Mouse (Mus musculus): ENCODE measurements around the gene Ttc14.

Gene Ttc14

DNA sequence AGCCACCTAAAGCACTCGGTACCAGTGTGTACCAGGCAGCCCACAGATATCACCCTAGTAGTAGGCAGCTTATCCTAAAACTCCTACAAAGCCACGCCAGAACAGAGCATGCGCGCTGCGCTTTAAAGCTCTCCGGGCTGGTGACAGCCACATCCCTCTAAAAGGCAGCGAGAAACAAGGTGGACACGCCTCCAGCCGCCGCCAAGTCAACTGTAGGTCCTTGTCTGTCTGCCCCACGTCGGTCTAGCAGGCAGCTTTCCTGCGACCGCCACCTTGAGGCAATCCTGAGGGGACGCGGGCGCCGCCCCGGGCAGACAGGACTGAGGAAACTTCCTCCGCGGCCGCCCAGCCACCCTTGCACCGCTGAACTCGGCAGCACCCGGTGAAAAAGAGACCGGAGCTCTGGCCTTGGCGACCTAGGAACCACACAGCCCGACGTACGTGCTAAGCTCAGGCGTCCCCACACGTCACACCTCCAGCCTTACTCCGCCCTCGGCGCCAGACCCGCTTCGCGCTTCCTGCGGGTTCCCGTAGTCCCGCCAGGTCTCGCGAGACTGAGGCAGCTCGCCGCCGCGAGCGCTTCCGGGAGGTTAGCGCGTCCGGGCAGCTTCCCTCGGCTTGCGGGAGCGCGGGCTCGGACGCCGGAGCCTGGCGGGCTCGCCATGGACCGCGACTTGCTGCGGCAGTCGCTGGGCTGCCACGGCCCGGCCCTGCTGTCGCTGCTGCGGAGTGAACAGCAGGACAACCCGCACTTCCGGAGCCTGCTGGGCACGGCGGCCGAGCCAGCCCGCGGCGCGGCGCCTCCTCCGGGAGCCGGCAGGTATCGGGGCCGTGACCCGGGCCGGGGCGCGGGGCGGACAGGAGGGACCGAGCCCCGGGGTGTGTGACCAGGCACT lies at the start of gene Ttc14:
TSS of gene Ttc14 (plus strand) at position 216 of the 896 bp plus-strand sequence.
- peak; percentile 98 for DNase-seq (ENCODE audit: low spot score)

DNA sequence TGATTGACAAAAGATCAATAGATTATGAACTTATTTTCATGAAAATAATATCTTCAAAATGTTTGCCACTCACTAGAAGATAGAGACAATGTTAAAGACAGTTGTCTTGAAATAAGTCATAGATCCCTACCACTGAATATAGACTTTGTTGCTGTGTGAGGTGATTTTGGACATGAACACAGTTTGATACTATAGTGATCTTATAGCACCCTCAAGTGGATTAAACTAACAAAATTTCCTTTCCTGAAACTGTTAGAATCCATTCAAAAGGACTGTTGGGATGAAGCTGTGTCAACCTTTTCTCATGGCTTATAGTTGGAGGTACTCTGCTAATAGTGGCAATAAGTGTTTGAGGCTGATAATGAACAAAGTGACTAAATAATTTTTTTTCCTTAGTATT lies 8.7 kb upstream of the Ttc14 start:
- no peak for DNase-seq (ENCODE audit: low spot score)

DNA sequence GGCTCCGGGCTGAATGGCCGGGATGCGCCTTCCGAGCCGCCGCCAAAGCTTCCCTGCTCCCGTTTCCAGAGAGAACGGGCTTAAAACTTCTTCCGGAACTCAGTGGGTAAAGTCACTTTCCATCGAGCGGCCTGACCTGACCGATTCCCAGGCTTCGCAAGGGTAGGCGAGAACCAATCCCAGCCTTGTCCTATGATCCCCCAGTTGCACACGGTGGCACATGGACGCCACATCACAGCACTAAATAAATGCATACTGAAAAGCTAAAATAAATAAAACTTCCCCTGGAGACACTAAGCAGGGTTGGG lies 835 bp downstream of the Ttc14 start:
- no peak for DNase-seq (ENCODE audit: low spot score)

DNA sequence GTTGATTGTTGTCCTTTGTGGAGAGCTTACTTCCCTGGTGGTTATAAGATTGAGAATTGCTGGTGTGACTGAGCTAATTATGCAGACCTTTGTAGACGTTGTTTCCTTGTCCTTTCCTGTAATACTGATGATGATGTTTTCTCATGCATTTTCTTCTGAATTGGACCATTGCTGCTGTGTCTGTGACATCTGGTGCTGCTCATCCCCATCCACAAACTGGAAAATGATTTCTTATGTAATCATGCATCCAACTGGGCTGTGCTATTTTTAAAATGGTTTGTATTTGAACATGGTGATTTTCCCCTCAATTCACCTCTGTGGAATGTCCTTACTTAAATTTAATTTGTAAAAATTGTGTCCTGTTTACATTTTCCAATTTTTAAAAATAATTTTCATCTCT lies 7.5 kb downstream of the Ttc14 start:
- DNase-seq (ENCODE audit: low spot score), result no peak

DNA sequence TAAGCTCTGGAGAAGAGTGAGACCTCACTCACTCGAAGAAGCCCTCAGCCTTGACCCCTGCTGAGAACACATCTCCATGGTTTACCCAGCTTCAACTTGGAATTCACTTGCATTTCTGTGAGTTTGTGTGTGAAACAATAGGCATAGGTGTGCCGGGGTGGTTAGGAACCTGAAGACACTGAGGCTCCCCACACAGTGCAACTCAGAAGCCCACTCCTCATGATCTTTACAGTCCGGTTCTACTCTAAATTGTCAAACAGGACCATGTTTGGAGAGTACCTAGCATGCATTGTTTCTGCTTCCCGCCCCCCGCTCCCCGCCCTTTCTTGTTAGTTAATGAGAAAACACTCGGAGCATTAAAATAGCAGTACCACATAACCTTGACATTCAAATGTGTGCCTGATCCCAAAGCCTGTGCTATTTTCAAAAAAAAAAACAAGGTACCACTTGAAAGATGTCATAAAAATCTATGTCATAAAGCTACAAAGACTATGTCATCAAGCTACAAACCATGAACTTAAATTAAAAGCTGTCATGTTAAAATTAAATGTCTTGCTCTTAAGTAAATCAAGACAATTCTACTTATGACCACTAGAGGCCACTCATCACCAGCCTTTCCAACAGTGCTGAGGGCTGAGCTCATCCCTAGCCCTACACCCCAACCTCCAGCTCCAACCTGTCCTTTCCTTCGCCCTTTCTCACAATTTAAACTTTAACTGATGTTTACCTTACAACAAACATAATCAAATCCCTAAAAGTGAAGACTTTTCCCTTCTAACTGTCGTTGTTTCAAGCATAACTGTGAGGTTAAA lies 24.7 kb downstream of the Ttc14 start:
- no peak for DNase-seq (ENCODE audit: low spot score)

DNA sequence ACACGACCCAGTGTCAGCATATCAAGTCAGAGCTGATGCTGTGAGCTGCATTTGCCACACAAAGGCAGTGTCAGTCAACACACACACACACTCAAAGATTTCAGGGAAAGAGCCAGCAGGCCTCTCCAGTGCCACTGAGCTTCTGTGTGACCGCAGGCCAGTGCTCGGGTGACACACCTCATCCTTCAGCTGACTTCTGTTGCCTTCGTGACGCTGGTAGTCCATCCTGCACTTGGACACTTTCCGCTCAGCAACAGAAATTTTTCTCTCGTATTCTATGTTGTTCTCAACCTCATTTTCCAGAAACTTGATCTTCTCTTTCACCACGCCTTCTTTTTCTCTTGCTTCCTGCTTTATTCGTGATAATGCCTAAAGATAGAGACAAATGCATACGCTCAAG lies 32.7 kb downstream of the Ttc14 start:
- DNase-seq (ENCODE audit: low spot score), result no peak

DNA sequence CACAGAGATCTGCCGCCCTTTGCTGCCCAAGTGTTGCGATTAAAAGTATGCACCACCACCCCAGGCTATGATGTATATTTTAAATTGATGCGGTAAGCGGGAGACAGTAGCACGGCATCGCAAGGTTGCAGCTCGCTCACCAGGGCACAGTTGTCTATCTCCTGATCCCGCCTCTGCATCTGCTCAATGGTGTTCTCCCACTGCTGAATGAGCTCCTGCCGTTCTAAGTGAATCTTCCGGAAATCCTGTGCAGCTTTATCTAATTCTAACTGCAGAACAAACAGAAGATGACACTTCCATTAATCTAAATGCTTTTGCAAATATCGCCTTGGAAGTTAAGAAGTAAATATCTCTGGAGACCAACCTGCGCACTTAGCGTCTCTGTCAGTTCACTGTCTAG lies 36.9 kb downstream of the Ttc14 start:
- DNase-seq (ENCODE audit: low spot score), result no peak

DNA sequence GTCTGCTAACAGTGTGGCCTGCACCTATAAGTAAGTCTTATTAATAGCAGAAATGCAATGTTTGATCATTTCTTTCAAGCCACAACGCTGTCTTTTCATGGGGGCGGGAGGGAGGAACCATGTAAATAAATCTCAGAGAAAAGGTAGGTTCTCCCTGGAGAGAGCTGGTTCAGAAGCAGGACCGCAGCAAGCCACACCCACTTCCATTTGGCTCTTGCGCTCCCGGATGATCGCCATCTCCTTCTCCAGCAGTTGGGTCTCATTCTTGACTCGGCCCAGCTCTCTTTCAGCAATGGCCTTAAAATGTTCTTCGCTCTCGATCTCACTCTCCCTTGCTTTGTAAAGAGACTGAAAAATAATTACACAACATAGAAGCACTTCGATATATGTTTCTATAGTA lies 39.2 kb downstream of the Ttc14 start:
- no peak for DNase-seq (ENCODE audit: low spot score)

DNA sequence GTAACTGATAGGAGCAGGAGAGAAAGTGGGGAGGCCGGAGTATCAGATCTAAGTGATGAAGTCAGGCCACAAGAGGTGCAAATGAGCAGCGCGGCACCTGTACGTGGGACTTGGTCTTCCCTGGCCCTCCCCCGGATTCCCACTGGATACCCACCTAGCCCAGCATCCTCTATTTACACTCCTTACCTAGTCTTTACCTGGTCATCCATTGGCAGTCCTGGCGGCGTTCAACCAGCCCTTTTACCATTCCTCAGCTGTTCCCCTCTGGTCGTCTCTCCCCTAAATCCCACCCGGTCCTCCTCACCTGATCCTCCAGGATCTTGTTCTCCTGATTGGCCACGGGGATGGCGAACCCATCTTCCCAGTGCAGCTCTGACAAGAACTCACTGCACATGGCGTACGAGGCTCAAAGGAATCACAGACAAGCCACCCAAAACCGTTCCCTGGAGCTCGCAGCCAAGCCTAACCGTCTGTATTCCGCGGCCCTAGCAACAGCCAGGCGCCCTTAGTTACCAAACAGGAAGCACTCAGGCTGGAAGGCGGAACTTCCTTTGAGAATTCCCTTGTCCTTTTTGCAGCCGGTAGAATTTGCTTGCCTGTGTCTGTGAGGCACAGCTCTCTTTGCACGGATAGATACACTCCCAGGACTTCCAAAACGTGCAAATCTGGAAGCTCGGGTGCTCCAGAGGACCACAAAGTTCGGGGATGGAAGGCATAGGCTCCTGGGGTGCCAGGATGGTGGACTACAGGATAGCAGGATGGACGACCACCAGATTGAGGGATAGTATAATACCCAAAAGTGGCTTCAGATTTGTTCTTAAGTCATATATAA lies 44.4 kb downstream of the Ttc14 start, which contains the start of gene Ccdc39:
TSS of gene Ccdc39 (minus strand) at position 510 of the 832 bp plus-strand sequence.
- no peak for DNase-seq (ENCODE audit: low spot score)

DNA sequence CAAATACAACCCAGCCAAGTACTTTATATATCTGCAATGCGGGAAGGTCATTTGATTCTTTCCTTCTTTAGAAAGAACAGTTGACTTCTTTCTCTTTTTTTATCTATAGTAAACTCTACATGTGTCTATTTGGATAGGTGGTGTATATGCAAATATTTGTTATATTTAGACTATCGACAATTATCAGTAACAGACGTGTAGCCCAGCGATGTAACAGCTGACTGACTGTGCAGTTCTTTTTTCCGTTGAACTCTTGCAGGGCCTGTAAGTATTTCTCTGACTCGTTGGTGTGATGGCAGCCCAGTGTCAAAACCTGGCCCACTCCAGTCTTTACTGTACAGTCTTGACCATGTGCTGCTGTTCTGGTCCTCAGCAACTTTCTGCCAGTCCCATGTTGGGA lies 47.0 kb downstream of the Ttc14 start:
- no peak for DNase-seq (ENCODE audit: low spot score)

DNA sequence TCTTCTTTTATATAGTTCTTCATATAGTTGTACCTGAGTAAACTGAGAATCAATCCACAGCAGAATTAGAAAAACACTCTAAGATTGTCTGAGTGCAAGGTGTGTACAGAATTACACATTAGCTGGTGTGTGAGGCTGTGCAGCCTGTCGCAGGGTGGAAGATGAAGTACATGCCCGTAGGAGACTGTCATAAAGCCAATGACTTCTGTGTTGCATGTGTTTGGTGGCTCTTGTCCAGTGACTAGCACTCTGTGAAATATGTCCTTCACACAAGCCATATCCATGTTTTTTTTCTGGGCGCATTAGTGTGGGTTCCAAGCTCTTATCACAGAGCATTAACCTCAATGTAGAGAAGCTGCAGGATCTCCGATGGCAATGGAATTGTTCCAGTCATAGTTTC lies 51.2 kb downstream of the Ttc14 start:
- DNase-seq (ENCODE audit: low spot score), result no peak

DNA sequence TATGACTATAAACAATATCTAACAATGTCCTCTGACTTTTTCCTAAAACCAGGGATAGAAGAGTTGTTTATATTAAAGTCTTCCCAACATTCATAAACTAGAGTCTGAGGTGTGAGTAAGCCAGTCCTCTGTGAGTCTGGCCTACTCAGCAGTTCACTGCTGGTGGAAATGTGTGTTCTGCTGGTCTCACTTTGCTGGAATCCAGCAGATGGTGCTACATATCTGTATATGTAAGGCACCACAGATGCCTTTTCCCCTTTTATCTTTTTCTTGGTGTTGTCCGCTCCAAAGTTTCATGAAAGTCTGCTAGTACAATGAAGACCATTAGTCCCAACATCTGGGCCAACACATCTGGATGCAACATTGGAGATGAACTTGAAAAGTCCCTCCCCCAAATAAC lies 53.4 kb downstream of the Ttc14 start:
- DNase-seq (ENCODE audit: low spot score), result no peak

DNA sequence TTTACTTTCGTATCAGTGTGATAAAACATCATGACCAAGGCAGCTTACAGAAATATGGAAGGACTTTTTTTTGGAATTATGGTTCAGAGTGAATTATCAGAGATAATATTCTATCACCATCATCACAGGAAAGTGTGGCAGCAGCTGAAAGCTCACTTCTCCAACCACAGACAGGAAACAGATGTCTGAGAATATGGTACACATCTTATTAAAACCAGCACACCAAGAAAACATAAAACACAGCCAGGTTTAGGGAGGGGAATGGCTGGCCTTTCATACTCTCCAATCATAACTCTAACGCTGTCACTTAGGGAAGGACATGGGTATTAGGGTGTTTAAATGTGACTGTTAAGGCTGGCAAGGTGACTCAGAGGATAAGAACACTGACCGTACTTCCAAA lies 59.3 kb downstream of the Ttc14 start:
- DNase-seq (ENCODE audit: low spot score), result no peak

DNA sequence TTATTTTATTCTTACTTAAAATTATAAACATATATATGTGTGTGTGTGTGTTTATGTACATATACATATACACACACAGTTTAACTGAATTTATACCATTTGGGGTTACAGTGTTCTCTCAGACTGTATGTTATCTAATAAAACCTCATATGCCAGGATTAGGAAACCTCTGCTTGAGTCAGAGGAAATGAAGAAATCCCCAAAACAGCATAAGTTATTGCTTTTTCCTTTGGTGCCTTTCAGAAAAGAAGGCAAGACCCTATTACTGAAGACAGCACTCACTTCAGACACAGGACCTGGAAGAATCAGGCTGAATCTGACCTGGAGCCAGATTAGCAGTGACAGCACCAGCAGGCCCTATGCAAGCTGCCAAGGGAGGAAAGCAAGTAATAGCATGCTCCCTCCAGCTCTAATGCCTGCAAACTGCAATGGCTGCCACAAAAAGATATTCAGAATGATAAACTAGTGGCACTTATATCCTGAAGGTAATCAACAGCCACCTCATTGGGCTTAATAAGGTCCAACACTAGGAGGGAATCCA lies 64.4 kb downstream of the Ttc14 start:
- DNase-seq (ENCODE audit: low spot score), result no peak

Measured in spleen, adult 12 weeks (tissue).